Mouse (Mus musculus): ENCODE results near the gene Gm45717.
"Not testable (repeated sequence)": the region's sequence is repeated elsewhere in the genome, so short reads cannot be mapped to it uniquely, and the experiment has no call there.

Gene Gm45717

GRCm38 (mm10) chr7:140968710-140969109, 13.0 kb upstream of the Gm45717 start:
- DNase-seq (ENCODE audit: low read depth, low spot score), result not testable (repeated sequence)

DNA sequence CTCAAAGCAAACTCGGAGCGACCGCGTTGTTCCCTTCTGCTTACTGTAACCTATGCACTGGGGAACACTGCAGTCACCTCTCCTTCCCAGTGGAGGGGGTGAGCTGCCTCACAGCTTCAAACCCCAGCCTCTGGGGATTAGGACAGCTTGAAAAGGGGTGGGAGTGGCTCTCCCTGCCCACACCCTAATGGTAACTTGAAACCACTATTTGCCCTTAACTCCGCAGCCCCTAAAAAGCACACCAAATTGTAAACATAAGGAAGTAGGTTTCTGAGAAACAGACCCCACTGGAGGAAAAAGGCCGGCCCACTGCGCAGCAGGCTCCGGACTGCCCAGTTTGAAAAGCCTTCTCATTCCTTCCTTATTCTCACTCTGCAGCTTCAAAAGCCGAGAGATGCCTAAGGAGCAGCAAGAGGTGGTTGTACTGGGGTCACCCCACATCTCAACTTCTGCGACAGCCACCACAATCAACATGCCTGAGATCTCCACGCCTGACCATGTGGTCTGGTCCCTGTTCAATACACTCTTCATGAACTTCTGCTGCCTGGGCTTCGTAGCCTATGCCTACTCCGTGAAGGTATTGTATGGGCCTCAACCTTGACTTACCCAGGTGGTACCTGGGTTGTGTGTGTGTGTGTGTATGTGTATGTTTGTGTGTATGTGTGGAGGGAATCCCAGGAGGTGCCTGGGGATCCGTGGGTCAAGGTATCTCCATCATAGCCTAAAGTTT, 12.3 kb upstream of the Gm45717 start:
- no peak for DNase-seq (ENCODE audit: low read depth, low spot score)

- no peak for DNase-seq (ENCODE audit: low read depth, low spot score)
Observed at GRCm38 (mm10) chr7:140966921-140967320, 11.2 kb upstream of the Gm45717 start, which contains the start of gene Ifitm1. Ifitm1 (plus strand) TSS chr7:140967221.

DNA sequence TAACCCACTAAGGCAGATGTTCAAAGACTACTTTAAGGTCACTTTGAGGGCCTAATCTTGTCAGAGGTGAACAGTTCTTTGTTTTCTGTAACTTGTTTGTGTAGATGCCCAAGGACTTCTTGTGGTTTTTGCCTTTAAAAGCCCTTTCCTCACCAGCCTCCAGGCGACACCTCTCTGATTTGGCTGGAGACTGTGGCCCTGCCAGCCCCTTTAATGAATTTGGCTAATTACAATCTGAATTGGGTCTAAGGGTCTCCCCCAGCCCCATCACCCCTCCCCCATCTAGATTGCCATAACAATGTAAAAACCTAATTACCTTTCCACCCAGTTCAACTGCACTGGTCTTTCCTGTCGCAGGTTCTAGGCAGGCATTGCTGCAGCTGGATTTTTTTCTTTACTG, 7.0 kb upstream of the Gm45717 start:
- no peak for DNase-seq (ENCODE audit: low read depth, low spot score)

DNA sequence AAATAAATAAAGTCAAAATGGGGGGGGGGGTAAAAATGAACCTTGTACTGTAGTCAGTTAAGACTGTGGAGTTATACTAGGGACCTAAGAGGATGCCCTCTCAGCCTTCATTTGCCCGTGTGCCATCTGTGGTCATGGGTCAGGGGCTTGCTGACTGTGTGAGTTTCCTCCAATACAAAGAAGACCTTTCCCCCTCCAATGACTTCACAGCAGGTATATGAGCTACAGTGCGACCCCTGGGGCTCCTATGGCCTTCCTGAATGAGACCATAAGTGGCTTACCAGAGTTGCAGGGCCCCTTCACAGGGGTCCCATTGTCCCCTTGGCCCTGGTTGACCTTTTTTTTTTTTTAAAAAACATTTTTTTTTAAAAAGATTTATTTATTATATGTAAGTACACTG, 5.7 kb upstream of the Gm45717 start:
- DNase-seq (ENCODE audit: low read depth, low spot score), result no peak

DNA sequence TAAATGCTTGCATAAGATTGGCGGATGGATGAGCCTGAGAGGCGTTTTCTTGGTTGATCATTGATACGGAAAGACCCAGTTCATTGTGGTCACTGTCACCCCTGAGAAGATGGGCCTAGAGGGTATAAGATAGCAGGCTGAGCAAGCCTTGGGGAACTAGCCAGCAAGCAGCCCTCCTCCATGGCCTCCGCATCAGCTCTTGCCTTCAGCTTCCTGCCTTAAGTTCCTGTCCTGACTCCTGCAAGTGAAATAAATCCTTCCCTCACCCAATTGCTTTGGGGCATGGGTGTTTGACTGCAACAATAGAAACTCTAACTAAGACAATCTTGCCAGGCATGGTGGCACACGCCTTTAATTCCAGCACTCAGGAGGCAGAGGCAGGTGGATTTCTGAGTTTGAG, 4.3 kb upstream of the Gm45717 start:
- DNase-seq (ENCODE audit: low read depth, low spot score), result no peak

DNA sequence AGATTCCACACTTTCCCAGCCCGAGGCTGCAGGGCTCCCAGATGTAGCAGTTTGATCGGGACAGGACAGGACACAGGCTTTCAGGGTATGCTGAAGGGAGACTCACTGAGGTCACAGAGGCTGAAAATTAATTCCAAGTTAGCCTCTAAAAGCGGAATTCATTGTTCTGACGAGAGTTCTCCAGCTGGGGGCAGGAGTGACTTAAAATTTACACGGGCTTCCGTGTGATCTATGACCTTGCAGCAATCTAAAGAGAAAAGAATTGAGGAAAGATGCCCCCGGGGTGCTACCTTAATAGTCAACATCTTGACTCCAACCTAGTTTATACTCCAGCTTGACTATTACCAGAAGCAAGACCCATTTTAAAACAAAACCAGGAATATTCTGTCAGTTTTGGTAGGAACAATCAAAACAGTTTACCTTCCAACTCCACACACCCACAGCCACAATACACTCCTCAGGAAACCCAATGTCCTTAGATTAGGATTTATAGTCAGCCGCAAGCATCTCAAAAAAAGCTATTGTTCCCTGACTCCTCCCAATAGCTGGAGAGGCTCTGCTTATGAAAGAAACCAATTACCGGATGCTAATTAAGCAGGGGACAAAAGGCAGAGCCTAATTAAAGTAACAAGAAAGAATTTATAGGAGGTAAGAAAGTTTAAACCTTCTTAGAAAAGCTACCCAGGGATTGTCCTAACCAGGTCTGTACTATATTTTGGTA, 3.6 kb upstream of the Gm45717 start:
- no peak for DNase-seq (ENCODE audit: low read depth, low spot score)

DNA sequence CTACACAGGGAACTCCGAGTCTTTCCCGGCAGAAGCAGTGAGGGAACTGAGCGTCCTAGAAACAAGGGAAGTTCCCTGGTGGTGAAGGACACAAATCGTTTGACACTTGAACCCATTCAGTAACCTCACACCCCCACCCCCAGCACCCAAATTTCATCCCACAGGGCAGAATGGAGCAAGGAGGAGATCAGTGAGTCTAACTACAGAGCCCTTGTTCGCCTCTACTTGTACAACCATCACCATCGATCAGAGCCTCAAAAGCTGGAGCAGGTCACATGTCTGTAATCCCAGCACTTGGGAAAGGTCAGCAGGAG, 776 bp upstream of the Gm45717 start:
- no peak for DNase-seq (ENCODE audit: low read depth, low spot score)

DNA sequence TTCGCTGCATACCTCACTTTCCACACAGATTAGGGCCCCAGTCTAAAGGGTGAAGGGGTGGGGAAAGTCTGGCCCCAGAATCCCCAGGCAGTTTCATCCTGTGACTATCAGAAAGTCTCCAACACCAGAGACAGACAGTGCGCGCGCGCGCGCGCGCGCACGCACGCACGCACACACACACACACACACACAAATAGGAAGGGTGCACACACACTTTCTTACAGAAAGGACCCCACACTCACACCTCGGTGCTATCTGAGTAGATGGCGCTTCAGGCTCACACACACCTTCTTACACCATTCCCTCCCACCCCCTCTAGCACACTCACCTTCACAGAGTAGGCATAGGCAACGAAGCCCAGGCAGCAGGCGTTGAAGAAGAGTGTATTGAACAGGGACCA, 395 bp downstream of the Gm45717 start:
- no peak for DNase-seq (ENCODE audit: low read depth, low spot score)

- no peak for DNase-seq (ENCODE audit: low read depth, low spot score)
Observed at GRCm38 (mm10) chr7:140954733-140955071, 1.0 kb downstream of the Gm45717 start.

GRCm38 (mm10) chr7:140953800-140954732, 1.7 kb downstream of the Gm45717 start:
- no peak for DNase-seq (ENCODE audit: low read depth, low spot score)

DNA sequence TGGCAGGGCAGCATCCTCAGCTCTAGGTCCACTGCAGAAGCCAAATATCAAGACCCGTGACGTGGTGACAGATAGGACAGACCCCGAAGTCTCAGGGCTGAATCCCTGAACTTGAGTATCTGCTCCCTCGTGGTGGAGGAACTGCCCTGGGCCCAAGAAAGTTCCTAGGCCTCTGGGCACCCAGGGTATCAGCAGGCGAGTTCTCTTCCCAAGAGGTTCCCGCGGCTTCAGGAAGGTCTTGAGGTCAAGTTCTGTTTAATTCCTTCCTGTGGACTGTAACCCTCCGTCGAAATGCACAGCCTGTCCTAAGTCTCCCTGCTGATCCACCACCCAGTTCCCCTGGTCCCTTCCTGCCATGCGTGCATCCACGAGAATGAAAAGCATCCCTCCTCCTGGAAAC, 2.6 kb downstream of the Gm45717 start:
- no peak for DNase-seq (ENCODE audit: low read depth, low spot score)

- DNase-seq (ENCODE audit: low read depth, low spot score), result no peak
Observed at GRCm38 (mm10) chr7:140952441-140952840, 3.3 kb downstream of the Gm45717 start.

- DNase-seq (ENCODE audit: low read depth, low spot score), result no peak
Observed at GRCm38 (mm10) chr7:140951765-140952164, 4.0 kb downstream of the Gm45717 start.

DNA sequence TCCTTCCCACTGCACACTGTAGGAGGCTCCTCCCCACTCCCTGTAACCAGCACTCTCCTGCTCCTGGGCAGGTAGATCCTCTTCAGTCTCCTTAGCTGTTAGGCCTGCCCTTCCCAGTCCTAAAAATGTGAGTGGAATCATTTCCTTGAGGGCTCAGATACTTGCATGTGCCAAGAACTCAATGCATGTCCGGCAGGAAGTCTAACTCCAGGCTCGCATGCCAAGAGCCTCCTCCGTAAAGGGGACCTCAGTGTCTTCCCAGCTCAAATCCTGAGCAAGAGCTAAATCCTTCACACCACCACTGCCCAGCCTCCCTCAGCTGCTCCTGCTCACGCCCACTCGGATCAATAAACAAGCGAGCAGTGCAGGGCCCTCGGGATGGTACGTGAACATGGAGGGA, 4.7 kb downstream of the Gm45717 start:
- DNase-seq (ENCODE audit: low read depth, low spot score), result no peak

DNA sequence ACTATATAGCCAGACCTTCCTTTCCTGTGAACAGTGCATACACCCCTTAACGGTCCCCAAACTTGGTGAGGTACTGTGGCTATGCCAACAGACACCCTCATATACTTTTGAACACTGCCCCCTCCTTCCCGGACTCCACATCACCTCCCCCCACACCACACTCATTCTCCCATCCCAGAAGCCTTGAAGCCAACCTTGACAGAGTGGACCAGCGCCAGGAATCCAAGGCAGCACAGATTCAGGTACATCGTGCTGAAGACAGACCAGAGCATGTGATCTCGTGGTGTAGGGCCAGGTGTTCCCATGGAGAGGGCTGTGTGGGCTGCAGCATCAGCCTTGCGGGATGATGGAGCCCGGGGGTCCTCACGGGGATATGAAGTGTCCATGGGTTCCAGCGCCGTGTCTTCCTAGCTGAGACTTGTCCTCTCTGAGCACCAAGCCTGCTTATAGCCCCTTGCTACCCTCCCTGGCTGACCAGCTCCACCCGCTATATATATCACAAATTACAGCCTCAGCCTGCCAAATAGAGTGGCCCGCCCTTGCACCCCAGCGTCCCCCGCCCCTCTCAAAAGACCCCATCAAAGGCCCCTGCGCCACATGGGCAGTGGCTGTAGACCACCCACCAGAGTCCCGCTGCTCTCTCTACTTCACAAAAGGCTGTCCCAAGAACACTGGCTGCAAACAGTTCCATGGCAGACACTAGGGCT, 5.8 kb downstream of the Gm45717 start, which contains the start of gene Ifitm5:
Gene Ifitm5 (minus strand): TSS at position 468 of the 707 bp plus-strand sequence.
- no peak for DNase-seq (ENCODE audit: low read depth, low spot score)

- DNase-seq (ENCODE audit: low read depth, low spot score), result no peak
Observed at GRCm38 (mm10) chr7:140949255-140949654, 6.5 kb downstream of the Gm45717 start.

GRCm38 (mm10) chr7:140948161-140948560, 7.6 kb downstream of the Gm45717 start:
- no peak for DNase-seq (ENCODE audit: low read depth, low spot score)

GRCm38 (mm10) chr7:140946980-140947379, 8.8 kb downstream of the Gm45717 start:
- no peak for DNase-seq (ENCODE audit: low read depth, low spot score)

DNA sequence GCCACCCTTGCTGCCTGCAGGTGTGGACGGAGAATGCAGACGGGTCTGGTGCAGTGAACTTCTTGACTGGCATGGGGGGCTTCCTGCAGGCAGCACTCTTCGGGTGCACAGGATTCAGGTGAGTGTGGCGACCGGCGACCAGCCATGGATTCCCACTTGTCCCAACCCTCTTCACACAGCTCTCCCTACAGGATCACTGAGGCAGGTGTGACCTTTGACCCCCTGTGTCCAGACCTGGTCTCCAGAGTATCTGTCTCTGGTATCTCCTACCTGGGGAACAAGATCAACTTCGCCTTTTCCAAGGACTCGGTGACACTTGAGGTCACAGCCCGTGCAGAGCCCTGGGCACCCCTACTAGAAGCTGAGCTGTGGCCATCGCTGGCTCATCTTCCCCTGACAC, 9.4 kb downstream of the Gm45717 start:
- DNase-seq (ENCODE audit: low read depth, low spot score), result no peak

DNA sequence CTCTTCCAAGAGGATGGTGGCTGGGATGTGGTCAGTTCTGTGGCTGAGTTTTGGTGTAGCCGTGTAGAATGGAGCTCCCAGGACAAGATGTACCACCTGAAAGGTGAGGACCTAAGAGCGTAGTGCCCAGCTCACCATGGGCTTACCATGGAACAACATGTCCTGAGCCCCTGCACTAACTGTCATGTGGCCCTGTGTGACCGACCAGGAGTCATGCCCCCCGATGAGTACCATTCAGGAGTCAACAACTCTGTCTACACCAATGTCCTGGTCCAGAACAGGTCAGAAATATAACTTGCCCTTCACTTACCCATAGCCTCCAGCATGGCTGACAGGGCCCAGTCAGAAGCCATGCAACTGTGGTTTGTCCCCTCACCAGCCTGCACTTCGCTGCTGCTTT, 10.5 kb downstream of the Gm45717 start:
- no peak for DNase-seq (ENCODE audit: low read depth, low spot score)

DNA sequence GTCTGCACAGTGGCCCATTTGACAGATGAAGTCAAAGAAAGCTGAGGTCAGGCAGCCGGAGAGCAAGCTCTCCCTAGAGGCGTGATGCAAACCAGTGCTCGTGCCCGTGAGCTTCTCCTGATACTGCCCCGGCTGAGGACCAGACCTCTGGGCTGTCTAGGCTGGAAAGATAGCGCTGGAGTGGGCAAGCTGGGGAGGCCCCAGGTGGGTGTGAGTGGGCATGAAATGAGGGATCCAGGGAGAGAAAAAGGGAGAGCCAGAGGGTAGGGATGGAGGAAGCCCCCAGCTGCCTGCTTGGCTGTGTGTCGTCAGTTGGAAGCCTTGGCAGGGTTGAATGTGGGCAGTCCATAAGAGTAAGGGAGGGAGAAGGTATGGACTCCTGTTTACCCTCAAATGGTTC, 11.5 kb downstream of the Gm45717 start:
- DNase-seq (ENCODE audit: low read depth, low spot score), result no peak
